Mouse (Mus musculus) megakaryocyte, embryonic 14.5 days (primary cell): ENCODE results near the gene 1700018B08Rik.

Source experiments
- FLI1 ChIP-seq: IDR thresholded peaks from 2 replicates; pipeline ENCODE4 v1.6.1; 2012; ENCODE audit warnings: low read length, inconsistent platforms, mixed read lengths
- GATA1 ChIP-seq: IDR thresholded peaks from 3 replicates; pipeline ENCODE4 v1.6.1; 2012; ENCODE audit warnings: mixed read lengths, low read length, inconsistent platforms, borderline replicate concordance

DNA sequence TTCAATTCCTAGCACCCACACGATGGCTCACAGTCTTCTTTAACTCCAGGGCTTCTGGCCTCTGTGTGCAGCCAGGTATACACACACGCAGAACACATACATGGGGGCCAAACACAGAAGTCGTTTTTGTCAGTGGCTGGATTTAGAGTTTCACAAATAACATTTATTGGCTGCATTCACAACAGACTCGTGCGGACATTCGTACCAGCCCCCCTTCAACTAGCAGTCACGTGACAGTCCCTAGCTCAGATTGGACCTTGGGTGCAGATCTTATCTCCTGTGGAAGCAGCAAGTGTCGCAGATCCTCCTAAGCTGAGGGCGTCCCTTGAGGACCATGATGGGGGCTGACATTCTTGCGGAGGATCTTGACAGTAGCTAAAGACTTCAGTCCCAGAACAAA is 13.5 kb downstream of the 1700018B08Rik start:
- no peak for TF ChIP-seq GATA1
- no peak for TF ChIP-seq FLI1
